Mouse (Mus musculus) stomach, embryonic 14.5 days (tissue): Measurements from ENCODE around the gene Ptrhd1. TPM values are rescaled to one million over a fixed set of nuclear protein-coding genes. Genes with fewer than 3 reads are reported as not detected.
A peak's percentile ranks its signal among the peaks of the same experiment; 100 is the strongest.

Source experiments
- ATAC-seq: fragments of 200-750 bp; cut with Nextera tagmentation; 2 replicates; pipeline ENCODE4 v1.8.0; 2017; ENCODE audit warnings: low read depth, moderate TSS enrichment; ENCODE audit not compliant: insufficient number of reproducible peaks, insufficient read depth, low FRiP score
- H3K27ac ChIP-seq: fragments of 300-500 bp; sonication (generic); 2 replicates; pipeline ENCODE4 v1.5.1; 2014; ENCODE audit warnings: mild to moderate bottlenecking, low read length, moderate library complexity, mixed read lengths
- H3K27me3 ChIP-seq: fragments of 300-500 bp; sonication (generic); 2 replicates; pipeline ENCODE4 v1.6.1; 2014; ENCODE audit warnings: low read length, control low read depth, mixed read lengths; ENCODE audit not compliant: control insufficient read depth, insufficient read depth
- H3K36me3 ChIP-seq: fragments of 300-500 bp; sonication (generic); 2 replicates; pipeline ENCODE4 v1.6.1; 2014; ENCODE audit warnings: mild to moderate bottlenecking, control low read depth, low read length, moderate library complexity, mixed read lengths; ENCODE audit not compliant: control insufficient read depth, insufficient read depth
- H3K4me1 ChIP-seq: fragments of 300-500 bp; sonication (generic); 2 replicates; pipeline ENCODE4 v1.6.1; 2014; ENCODE audit warnings: low read length, control low read depth, mixed read lengths; ENCODE audit not compliant: control insufficient read depth, insufficient read depth
- H3K4me2 ChIP-seq: fragments of 300-500 bp; sonication (generic); replicated peaks from 2 replicates; pipeline ENCODE4 v1.6.1; 2014; ENCODE audit warnings: low read depth, low read length, control low read depth
- H3K4me3 ChIP-seq: fragments of 300-500 bp; sonication (generic); 2 replicates; pipeline ENCODE4 v1.5.1; 2014; ENCODE audit warnings: low read depth, low read length, control low read depth
- H3K9ac ChIP-seq: fragments of 300-500 bp; sonication (generic); replicated peaks from 2 replicates; pipeline ENCODE4 v1.6.1; 2014; ENCODE audit warnings: low read depth, mild to moderate bottlenecking, control low read depth, low read length, moderate library complexity, mixed read lengths
- H3K9me3 ChIP-seq: fragments of 300-500 bp; sonication (generic); 2 replicates; pipeline ENCODE4 v1.6.1; 2016; ENCODE audit warnings: low read depth, low read length, control low read depth; ENCODE audit not compliant: control insufficient read depth
- WGBS: fragments of 180-500 bp; shearing (Covaris S2); extraction: QIAGEN DNeasy Blood & Tissue Kit; methylation state at CpG from one replicate; pipeline ENCODE4 v1.1.7; 2014; 5-methylcytosine and 5-hydroxymethylcytosine counted together
- polyA plus RNA-seq: library from polyadenylated mRNA; unstranded; fragments of >200 nt; fragmentation: Nextera tagmentation; extraction: Ambion mirVana; gene quantifications from 2 replicates; pipeline ENCODE4 v1.2.1, GENCODE M21; 2014

The Ptrhd1 gene
- polyA plus RNA-seq, 1 experiment from 2014 or later: 5.7 TPM

- WGBS: 76% methylated on average over 16 of the region's 16 CpGs
- H3K4me2 ChIP-seq: no peak overlapping the region
- no peaks in the 10 kb centered on the region for H3K27me3 ChIP-seq
- H3K4me1 ChIP-seq: no peaks in the 10 kb centered on the region
- no peaks in the 10 kb centered on the region for H3K9me3 ChIP-seq
- ATAC-seq: peak; percentile 37; the same call in 1 of the 2 replicates
- no peak overlapping the region for H3K4me3 ChIP-seq
- H3K9ac ChIP-seq: no peak overlapping the region
- no peaks in the 10 kb centered on the region; the same call in 1 of the 2 replicates for H3K36me3 ChIP-seq
- no peak overlapping the region for H3K27ac ChIP-seq
These were observed 19.2 kb downstream of the Ptrhd1 start for GRCm38 (mm10) chr12:4252742-4253655.

- Histone ChIP-seq H3K27me3 (no peaks in the 10 kb centered on the region), H3K27ac (no peak overlapping the region), H3K9me3 (peaks cover 5% of the 10 kb centered on the region; the same call in 1 of the 2 replicates), H3K4me1 (no peaks in the 10 kb centered on the region), H3K4me3 (no peak overlapping the region), H3K4me2 (no peak overlapping the region), H3K36me3 (peaks cover 17% of the 10 kb centered on the region), H3K9ac (no peak overlapping the region)
- no peak for ATAC-seq
- 95% methylated on average over 4 of the region's 4 CpGs for WGBS
These were observed 33.9 kb downstream of the Ptrhd1 start for GRCm38 (mm10) chr12:4267765-4268164.

GRCm38 (mm10) chr12:4271078-4271477, 37.3 kb downstream of the Ptrhd1 start:
- Histone ChIP-seq H3K27ac (no peak overlapping the region), H3K36me3 (peaks cover 24% of the 10 kb centered on the region), H3K4me2 (no peak overlapping the region), H3K27me3 (no peaks in the 10 kb centered on the region), H3K9ac (no peak overlapping the region), H3K9me3 (peaks cover 5% of the 10 kb centered on the region; the same call in 1 of the 2 replicates), H3K4me1 (no peaks in the 10 kb centered on the region), H3K4me3 (no peak overlapping the region)
- no peak for ATAC-seq
- 89% methylated on average over 6 of the region's 6 CpGs for WGBS

GRCm38 (mm10) chr12:4278978-4279755, 45.3 kb downstream of the Ptrhd1 start:
- 83% methylated on average over 3 of the region's 3 CpGs for WGBS
- no peak overlapping the region for H3K4me2 ChIP-seq
- no peak overlapping the region for H3K9ac ChIP-seq
- no peak overlapping the region for H3K4me3 ChIP-seq
- peaks cover 4% of the 10 kb centered on the region; the same call in 1 of the 2 replicates for H3K36me3 ChIP-seq
- H3K9me3 ChIP-seq: no peaks in the 10 kb centered on the region
- no peaks in the 10 kb centered on the region for H3K4me1 ChIP-seq
- H3K27ac ChIP-seq: no peak overlapping the region
- H3K27me3 ChIP-seq: no peaks in the 10 kb centered on the region
- ATAC-seq: no peak

- WGBS: 85% methylated on average over 3 of the region's 3 CpGs
- no peaks in the 10 kb centered on the region for H3K9me3 ChIP-seq
- no peak overlapping the region for H3K4me2 ChIP-seq
- no peak for ATAC-seq
- H3K9ac ChIP-seq: no peak overlapping the region
- no peaks in the 10 kb centered on the region for H3K27me3 ChIP-seq
- no peaks in the 10 kb centered on the region for H3K36me3 ChIP-seq
- H3K4me1 ChIP-seq: no peaks in the 10 kb centered on the region
- H3K27ac ChIP-seq: no peak overlapping the region
- H3K4me3 ChIP-seq: no peak overlapping the region
These were observed 46.1 kb downstream of the Ptrhd1 start for GRCm38 (mm10) chr12:4279878-4280277.

GRCm38 (mm10) chr12:4285186-4285585, 51.4 kb downstream of the Ptrhd1 start:
- ATAC-seq: no peak; the same call in 1 of the 2 replicates
- H3K27me3 ChIP-seq: no peaks in the 10 kb centered on the region
- H3K9ac ChIP-seq: no peak overlapping the region
- 23% methylated on average over 3 of the region's 3 CpGs for WGBS
- H3K4me2 ChIP-seq: no peak overlapping the region
- 0 out of 2 replicates have a peak, but pooled peaks cover 5% of the 10 kb centered on the region for H3K4me1 ChIP-seq
- no peaks in the 10 kb centered on the region for H3K36me3 ChIP-seq
- peak overlapping the region; percentile 79 for H3K27ac ChIP-seq
- no peaks in the 10 kb centered on the region for H3K9me3 ChIP-seq
- no peak overlapping the region for H3K4me3 ChIP-seq

Other genes starting within 250 kb of the Ptrhd1 start
- gene Efr3b, start 195.1 kb upstream of the Ptrhd1 start, polyA plus RNA-seq: 3.2 and 3.5 TPM in 2 replicates
- 7.1 and 8.3 TPM in 2 replicates for gene Dnajc27, start 151.4 kb upstream of the Ptrhd1 start, polyA plus RNA-seq
- 8.9 and 9.1 TPM in 2 replicates for gene Adcy3, start 100.9 kb upstream of the Ptrhd1 start, polyA plus RNA-seq
- 15.6 and 17.0 TPM in 2 replicates for gene Cenpo, start 267 bp downstream of the Ptrhd1 start, polyA plus RNA-seq
- 10.4 and 13.2 TPM in 2 replicates for gene Ncoa1, start 243.2 kb downstream of the Ptrhd1 start, polyA plus RNA-seq